Mouse (Mus musculus) lung, embryonic 16.5 days (tissue): ENCODE measurements at regions not wholly inside any gene's neighbourhood (a gene's known extent, or its start where the extent isn't known, plus 50 kb on each side); places are given as distances from the start of the nearest gene placed in this dataset.

ENCODE experiments used
- ATAC-seq: fragments of 200-750 bp; cut with Nextera tagmentation; 2 replicates; pipeline ENCODE4 v1.8.0; 2017; ENCODE audit warnings: low read depth, mild to moderate bottlenecking, moderate library complexity
- H3K27ac ChIP-seq: fragments of 300-500 bp; sonication (generic); 2 replicates; pipeline ENCODE4 v1.5.1; 2014; ENCODE audit warnings: mild to moderate bottlenecking, control low read depth, low read length
- H3K27me3 ChIP-seq: fragments of 300-500 bp; sonication (generic); 2 replicates; pipeline ENCODE4 v1.6.1; 2014; ENCODE audit warnings: low read depth, low read length, mixed read lengths; ENCODE audit not compliant: control insufficient read depth, insufficient read depth
- H3K36me3 ChIP-seq: fragments of 300-500 bp; sonication (generic); 2 replicates; pipeline ENCODE4 v1.6.1; 2014; ENCODE audit warnings: low read length; ENCODE audit not compliant: control insufficient read depth, insufficient read depth
- H3K4me1 ChIP-seq: fragments of 300-500 bp; sonication (generic); replicated peaks from 2 replicates; pipeline ENCODE4 v1.6.1; 2014; ENCODE audit warnings: low read length, mixed read lengths; ENCODE audit not compliant: control insufficient read depth, insufficient read depth
- H3K4me2 ChIP-seq: fragments of 300-500 bp; sonication (generic); 2 replicates; pipeline ENCODE4 v1.6.1; 2014; ENCODE audit warnings: low read depth, low read length, control low read depth
- H3K4me3 ChIP-seq: fragments of 300-500 bp; sonication (generic); 2 replicates; pipeline ENCODE4 v1.5.1; 2014; ENCODE audit warnings: mild to moderate bottlenecking, low read length, control low read depth
- H3K9ac ChIP-seq: fragments of 300-500 bp; sonication (generic); 2 replicates; pipeline ENCODE4 v1.6.1; 2014; ENCODE audit warnings: low read length, control low read depth
- H3K9me3 ChIP-seq: fragments of 300-500 bp; sonication (generic); 2 replicates; pipeline ENCODE4 v1.6.1; 2016; ENCODE audit warnings: low read length; ENCODE audit not compliant: control insufficient read depth
- WGBS: fragments of 180-500 bp; shearing (Covaris S2); extraction: QIAGEN DNeasy Blood & Tissue Kit; methylation state at CpG from one replicate; pipeline ENCODE4 v1.1.7; 2014; 5-methylcytosine and 5-hydroxymethylcytosine counted together

- H3K27me3 ChIP-seq = no peaks in the 10 kb centered on the region
- H3K4me1 ChIP-seq = no peaks in the 10 kb centered on the region
- H3K36me3 ChIP-seq = no peaks in the 10 kb centered on the region
- H3K9me3 ChIP-seq = no peaks in the 10 kb centered on the region
- H3K4me3 ChIP-seq = no peak overlapping the region
- no peak overlapping the region for H3K4me2 ChIP-seq
- WGBS = 78% methylated on average over 13 of the region's 13 CpGs
- H3K27ac ChIP-seq = no peak overlapping the region
- no peak for ATAC-seq
- H3K9ac ChIP-seq = no peak overlapping the region
Measured at GRCm38 (mm10) chr9:111777433-111778135, 87.4 kb upstream of the Stac start.

- WGBS = 80% methylated on average over 4 of the region's 4 CpGs
- no peak overlapping the region for H3K4me2 ChIP-seq
- no peaks in the 10 kb centered on the region for H3K4me1 ChIP-seq
- H3K27me3 ChIP-seq = no peaks in the 10 kb centered on the region
- H3K9me3 ChIP-seq = no peaks in the 10 kb centered on the region
- ATAC-seq = no peak
- H3K27ac ChIP-seq = no peak overlapping the region
- no peak overlapping the region for H3K9ac ChIP-seq
- no peak overlapping the region for H3K4me3 ChIP-seq
- H3K36me3 ChIP-seq = no peaks in the 10 kb centered on the region
Measured at GRCm38 (mm10) chr9:111774229-111774628, 84.1 kb upstream of the Stac start.

- Histone ChIP-seq H3K4me2 (no peak overlapping the region), H3K4me1 (no peaks in the 10 kb centered on the region), H3K27me3 (no peaks in the 10 kb centered on the region), H3K27ac (no peak overlapping the region), H3K36me3 (no peaks in the 10 kb centered on the region), H3K9ac (no peak overlapping the region), H3K4me3 (no peak overlapping the region), H3K9me3 (no peaks in the 10 kb centered on the region)
- no peak for ATAC-seq
- 72% methylated on average over 11 of the region's 11 CpGs for WGBS
Measured at GRCm38 (mm10) chr9:111762653-111763468, 72.7 kb upstream of the Stac start.

GRCm38 (mm10) chr9:111755235-111755634, 65.1 kb upstream of the Stac start:
- Histone ChIP-seq H3K27me3 (no peaks in the 10 kb centered on the region), H3K4me3 (no peak overlapping the region), H3K36me3 (no peaks in the 10 kb centered on the region), H3K4me2 (no peak overlapping the region), H3K4me1 (no peaks in the 10 kb centered on the region), H3K9me3 (no peaks in the 10 kb centered on the region), H3K27ac (no peak overlapping the region), H3K9ac (no peak overlapping the region)
- no peak for ATAC-seq
- WGBS = 83% methylated on average over 10 of the region's 10 CpGs

GRCm38 (mm10) chr9:111746151-111746550, 56.0 kb upstream of the Stac start:
- Histone ChIP-seq H3K9me3 (no peaks in the 10 kb centered on the region), H3K4me3 (no peak overlapping the region), H3K27me3 (no peaks in the 10 kb centered on the region), H3K36me3 (no peaks in the 10 kb centered on the region), H3K4me1 (no peaks in the 10 kb centered on the region), H3K4me2 (no peak overlapping the region), H3K9ac (no peak overlapping the region), H3K27ac (no peak overlapping the region)
- 70% methylated on average over 6 of the region's 6 CpGs for WGBS
- no peak for ATAC-seq

GRCm38 (mm10) chr9:111745206-111745605, 55.1 kb upstream of the Stac start:
- H3K27me3 ChIP-seq = no peaks in the 10 kb centered on the region
- no peak overlapping the region for H3K4me3 ChIP-seq
- no peaks in the 10 kb centered on the region for H3K4me1 ChIP-seq
- no peak overlapping the region for H3K27ac ChIP-seq
- 56% methylated on average over 3 of the region's 3 CpGs for WGBS
- no peak for ATAC-seq
- H3K4me2 ChIP-seq = no peak overlapping the region
- H3K9ac ChIP-seq = no peak overlapping the region
- H3K9me3 ChIP-seq = no peaks in the 10 kb centered on the region
- H3K36me3 ChIP-seq = no peaks in the 10 kb centered on the region
